Mouse (Mus musculus) erythroblast, embryonic 14.5 days (primary cell): Measurements from ENCODE around the gene Sidt1. TPM values are rescaled to one million over a fixed set of nuclear protein-coding genes. Genes with fewer than 3 reads are reported as not detected.
"Not testable (repeated sequence)": the region's sequence is repeated elsewhere in the genome, so short reads cannot be mapped to it uniquely, and the experiment has no call there.

Experiments used
- H3K27me3 ChIP-seq: 2 replicates; pipeline ENCODE4 v1.6.1; 2012; ENCODE audit warnings: inconsistent platforms; ENCODE audit not compliant: control insufficient read depth
- H3K36me3 ChIP-seq: 2 replicates; pipeline ENCODE4 v1.6.1; 2012; ENCODE audit warnings: mild to moderate bottlenecking, inconsistent platforms; ENCODE audit not compliant: control insufficient read depth
- H3K4me1 ChIP-seq: 2 replicates; pipeline ENCODE4 v1.6.1; 2012; ENCODE audit warnings: inconsistent platforms; ENCODE audit not compliant: control insufficient read depth
- H3K4me3 ChIP-seq: replicated peaks from 2 replicates; pipeline ENCODE3; 2012; ENCODE audit warnings: moderate library complexity, mild to moderate bottlenecking, inconsistent platforms
- H3K9me3 ChIP-seq: 2 replicates; pipeline ENCODE4 v1.6.1; 2012; ENCODE audit warnings: low read length, inconsistent platforms, mixed read lengths; ENCODE audit not compliant: control insufficient read depth
- GATA1 ChIP-seq: IDR thresholded peaks from 2 replicates; pipeline ENCODE4 v1.6.1; 2012; ENCODE audit warnings: low read length, inconsistent platforms, mixed read lengths
- TAL1 ChIP-seq: IDR thresholded peaks from 3 replicates; pipeline ENCODE4 v1.6.1; 2012; ENCODE audit warnings: low read length, inconsistent platforms, mixed read lengths
- polyA plus RNA-seq: library from polyadenylated mRNA; stranded (reverse); fragments of >175 nt; gene quantifications from 2 replicates; pipeline ENCODE4 v1.2.3, GENCODE M21; 2012

The Sidt1 gene
- polyA plus RNA-seq, 1 experiment = not detected

- Histone ChIP-seq H3K4me3 (no peak overlapping the region), H3K27me3 (no peaks in the 10 kb centered on the region)
These were observed 16.6 kb downstream of the Sidt1 start for GRCm38 (mm10) chr16:44316350-44316749.

GRCm38 (mm10) chr16:44313422-44313821 is 19.6 kb downstream of the Sidt1 start:
- Histone ChIP-seq H3K4me1 (no peaks in the 10 kb centered on the region), H3K9me3 (no peaks in the 10 kb centered on the region), H3K36me3 (no peaks in the 10 kb centered on the region), H3K27me3 (no peaks in the 10 kb centered on the region), H3K4me3 (no peak overlapping the region)
- TF ChIP-seq GATA1 = no peak
- no peak for TF ChIP-seq TAL1

More at GRCm38 (mm10) chr16:44316350-44316749, 16.6 kb downstream of the Sidt1 start:
- Histone ChIP-seq H3K4me1 (no peaks in the 10 kb centered on the region), H3K9me3 (no peaks in the 10 kb centered on the region), H3K36me3 (no peaks in the 10 kb centered on the region)
- TF ChIP-seq GATA1 = no peak
- TF ChIP-seq TAL1 = no peak

GRCm38 (mm10) chr16:44305606-44306005 is 27.4 kb downstream of the Sidt1 start:
- Histone ChIP-seq H3K36me3 (no peaks in the 10 kb centered on the region), H3K4me1 (no peaks in the 10 kb centered on the region; the same call in 1 of the 2 replicates), H3K27me3 (no peaks in the 10 kb centered on the region), H3K4me3 (no peak overlapping the region), H3K9me3 (no peaks in the 10 kb centered on the region)
- no peak for TF ChIP-seq TAL1
- no peak for TF ChIP-seq GATA1

GRCm38 (mm10) chr16:44303822-44304221 is 29.2 kb downstream of the Sidt1 start:
- Histone ChIP-seq H3K4me1 (no peaks in the 10 kb centered on the region; the same call in 1 of the 2 replicates), H3K36me3 (no peaks in the 10 kb centered on the region), H3K9me3 (no peaks in the 10 kb centered on the region), H3K4me3 (no peak overlapping the region), H3K27me3 (no peaks in the 10 kb centered on the region)
- TF ChIP-seq GATA1 = no peak
- no peak for TF ChIP-seq TAL1

- no peaks in the 10 kb centered on the region for H3K27me3 ChIP-seq
- H3K4me3 ChIP-seq = no peak overlapping the region
- H3K9me3 ChIP-seq = no peaks in the 10 kb centered on the region
- no peaks in the 10 kb centered on the region for H3K36me3 ChIP-seq
- no peaks in the 10 kb centered on the region; the same call in 1 of the 2 replicates for H3K4me1 ChIP-seq
- no peak for TF ChIP-seq GATA1
- TF ChIP-seq TAL1 = no peak
These were observed 30.7 kb downstream of the Sidt1 start for GRCm38 (mm10) chr16:44302126-44302892.

GRCm38 (mm10) chr16:44299438-44300093 is 33.4 kb downstream of the Sidt1 start:
- no peaks in the 10 kb centered on the region; the same call in 1 of the 2 replicates for H3K4me1 ChIP-seq
- no peak for TF ChIP-seq TAL1
- TF ChIP-seq GATA1 = no peak
- H3K4me3 ChIP-seq = no peak overlapping the region
- H3K9me3 ChIP-seq = no peaks in the 10 kb centered on the region
- H3K27me3 ChIP-seq = no peaks in the 10 kb centered on the region
- H3K36me3 ChIP-seq = no peaks in the 10 kb centered on the region

- no peaks in the 10 kb centered on the region for H3K36me3 ChIP-seq
- no peaks in the 10 kb centered on the region for H3K4me1 ChIP-seq
- H3K4me3 ChIP-seq = no peak overlapping the region
- no peaks in the 10 kb centered on the region for H3K27me3 ChIP-seq
- no peaks in the 10 kb centered on the region for H3K9me3 ChIP-seq
- TF ChIP-seq TAL1 (no peak), GATA1 (no peak)
These were observed 39.0 kb downstream of the Sidt1 start for GRCm38 (mm10) chr16:44293960-44294359.

- H3K27me3 ChIP-seq, H3K9me3 ChIP-seq, H3K4me3 ChIP-seq, H3K4me1 ChIP-seq, H3K36me3 ChIP-seq: not testable (repeated sequence)
These were observed 40.3 kb downstream of the Sidt1 start for GRCm38 (mm10) chr16:44292681-44293080.

- TF ChIP-seq GATA1 = no peak
- no peak for TF ChIP-seq TAL1
- no peaks in the 10 kb centered on the region for H3K36me3 ChIP-seq
- H3K4me3 ChIP-seq = no peak overlapping the region
- H3K4me1 ChIP-seq = no peaks in the 10 kb centered on the region
- H3K27me3 ChIP-seq = no peaks in the 10 kb centered on the region
- no peaks in the 10 kb centered on the region for H3K9me3 ChIP-seq
These were observed 43.9 kb downstream of the Sidt1 start for GRCm38 (mm10) chr16:44289004-44289648.
